Mouse (Mus musculus): ENCODE measurements around the gene Cwh43. TPM values are rescaled to one million over a fixed set of nuclear protein-coding genes. Genes with fewer than 3 reads are reported as not detected.
A peak's percentile ranks its signal among the peaks of the same experiment; 100 is the strongest.

Gene Cwh43
- polyA plus RNA-seq, 1 experiment from 2014 or later = 0.06 TPM

DNA sequence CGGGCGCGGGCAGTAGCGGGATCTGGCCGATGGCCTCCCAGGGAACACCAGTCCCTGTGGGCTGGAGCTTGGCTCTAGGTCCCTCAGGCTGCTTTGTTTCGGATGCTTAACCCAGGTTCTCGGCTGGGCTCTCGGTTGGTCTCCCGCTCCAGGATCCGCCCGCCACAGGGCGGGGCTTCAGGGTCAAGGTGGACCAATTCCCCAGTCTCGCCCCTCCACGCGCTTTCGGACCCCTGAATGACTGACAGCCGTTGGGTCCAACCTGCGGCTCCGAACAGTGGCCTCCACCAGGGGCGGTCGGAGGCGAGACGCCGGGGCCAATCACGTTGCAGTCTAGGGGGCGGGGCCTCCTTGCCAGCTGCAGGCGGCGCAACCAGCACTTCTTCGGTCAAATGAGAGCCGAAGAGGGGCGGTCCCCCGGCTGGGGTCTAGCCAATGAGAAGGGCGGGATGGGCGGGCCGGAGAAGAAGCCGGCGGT, 84.8 kb downstream of the Cwh43 start:
- Histone ChIP-seq H3K9me3 (no peaks in the 10 kb centered on the region), H3K36me3 (no peaks in the 10 kb centered on the region), H3K4me2 (replicated peaks) (peak overlapping the region; percentile 86), H3K27me3 (no peaks in the 10 kb centered on the region), H3K27ac (replicated peaks) (peak overlapping the region; percentile 98), H3K4me3 (peak overlapping the region; percentile 69), H3K4me1 (peaks cover 21% of the 10 kb centered on the region), H3K9ac (replicated peaks) (peak overlapping the region; percentile 82)
- under 1% methylated on average over 37 of the region's 37 CpGs for WGBS
- peak; percentile 96 for ATAC-seq (replicated peaks)

DNA sequence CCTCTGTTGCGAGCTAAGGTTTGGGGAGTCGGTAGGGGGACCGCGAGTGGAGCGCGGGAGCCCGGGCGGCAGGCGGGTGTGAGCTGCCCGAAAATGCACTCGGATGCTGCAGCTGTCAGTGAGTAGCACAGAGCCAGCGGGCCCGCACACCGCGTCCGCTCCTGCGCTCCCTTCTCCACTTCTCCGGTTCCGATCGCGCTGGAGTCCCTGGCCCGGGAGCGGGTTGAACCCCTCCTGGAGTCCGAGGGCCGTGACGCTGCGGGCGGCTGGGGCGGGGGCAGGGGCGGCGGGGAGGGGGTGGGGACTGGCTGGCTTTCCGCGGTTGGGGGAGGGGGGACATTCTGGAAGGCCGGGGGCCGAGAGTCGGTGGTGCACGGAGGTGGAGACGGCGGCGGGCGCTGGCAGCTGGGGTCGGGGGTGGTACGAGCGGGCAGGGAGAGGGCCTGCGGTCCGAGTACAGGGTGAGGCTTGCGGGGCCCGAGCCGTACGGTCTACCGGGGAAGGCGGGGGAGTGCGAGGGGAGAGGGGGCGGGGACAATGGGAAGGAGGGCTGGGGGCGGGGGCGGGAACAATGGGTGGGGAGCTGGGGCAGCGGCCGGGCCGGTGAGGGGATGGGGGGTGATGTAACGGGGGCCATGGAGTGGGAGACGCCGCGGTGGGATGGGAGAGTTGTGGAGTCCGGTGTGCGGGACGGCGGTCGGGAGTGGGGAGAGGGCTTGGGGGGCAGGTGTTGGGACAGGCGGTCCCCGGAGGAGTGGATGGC, 85.4 kb downstream of the Cwh43 start:
- Histone ChIP-seq H3K27ac (replicated peaks) (peak overlapping the region; percentile 98), H3K36me3 (no peaks in the 10 kb centered on the region), H3K27me3 (no peaks in the 10 kb centered on the region), H3K4me2 (replicated peaks) (peak overlapping the region; percentile 86), H3K4me3 (peak overlapping the region; percentile 69), H3K4me1 (peaks cover 21% of the 10 kb centered on the region), H3K9me3 (no peaks in the 10 kb centered on the region), H3K9ac (replicated peaks) (peak overlapping the region; percentile 82)
- peak; percentile 37 for ATAC-seq (replicated peaks)
- WGBS = under 1% methylated on average over 68 of the region's 70 CpGs

DNA sequence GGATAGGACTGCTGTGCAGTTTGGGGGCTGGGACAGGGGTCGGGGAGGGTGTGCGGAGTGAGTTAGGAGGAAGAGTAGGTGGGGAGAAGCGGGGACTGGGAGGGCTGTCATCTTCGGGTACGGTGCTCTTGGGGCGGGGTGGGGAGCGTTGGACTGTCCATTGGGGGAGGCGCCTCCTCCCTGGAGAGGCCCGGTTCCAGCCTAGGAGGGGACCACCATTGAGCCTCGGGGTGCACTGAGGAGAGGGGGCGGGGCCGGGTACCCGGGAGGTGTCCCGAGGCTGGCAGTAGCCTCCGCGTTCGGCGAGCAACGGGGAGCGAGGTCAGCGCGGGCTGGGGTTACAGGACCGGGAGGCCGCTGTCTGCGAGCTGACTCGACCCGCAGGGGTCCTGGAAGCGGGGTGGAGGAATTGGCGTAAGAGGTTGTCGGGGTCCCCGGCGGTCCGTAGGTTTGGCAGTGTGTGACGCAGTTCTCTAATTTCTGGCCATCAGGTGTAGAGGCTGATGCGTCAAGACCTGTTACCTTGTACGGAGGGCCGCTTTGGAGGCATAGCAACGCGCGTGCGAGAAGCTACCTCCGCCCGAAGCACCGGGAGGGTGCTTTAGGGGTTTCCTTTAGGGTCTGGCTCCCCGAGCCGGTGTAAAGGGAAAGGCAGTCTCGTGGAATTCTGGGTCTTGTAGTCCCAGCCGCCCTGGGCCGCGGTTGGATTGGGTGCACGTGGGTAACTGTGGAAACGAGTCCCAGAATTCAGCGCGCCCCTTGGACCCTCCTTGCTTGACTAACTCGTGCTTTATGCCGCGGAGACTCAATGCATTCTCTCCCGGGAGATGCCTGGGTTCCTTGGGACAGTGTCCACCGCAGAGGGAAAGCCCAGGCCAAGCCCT, 86.2 kb downstream of the Cwh43 start:
- 1% methylated on average over 56 of the region's 59 CpGs for WGBS
- H3K4me1 ChIP-seq = peaks cover 21% of the 10 kb centered on the region
- no peaks in the 10 kb centered on the region for H3K36me3 ChIP-seq
- H3K4me3 ChIP-seq = peak overlapping the region; percentile 69
- no peaks in the 10 kb centered on the region for H3K9me3 ChIP-seq
- no peaks in the 10 kb centered on the region for H3K27me3 ChIP-seq
- ATAC-seq (replicated peaks) = peak; percentile 84
- H3K4me2 ChIP-seq (replicated peaks) = peak overlapping the region; percentile 86
- peak overlapping the region; percentile 98 for H3K27ac ChIP-seq (replicated peaks)
- peak overlapping the region; percentile 82 for H3K9ac ChIP-seq (replicated peaks)

DNA sequence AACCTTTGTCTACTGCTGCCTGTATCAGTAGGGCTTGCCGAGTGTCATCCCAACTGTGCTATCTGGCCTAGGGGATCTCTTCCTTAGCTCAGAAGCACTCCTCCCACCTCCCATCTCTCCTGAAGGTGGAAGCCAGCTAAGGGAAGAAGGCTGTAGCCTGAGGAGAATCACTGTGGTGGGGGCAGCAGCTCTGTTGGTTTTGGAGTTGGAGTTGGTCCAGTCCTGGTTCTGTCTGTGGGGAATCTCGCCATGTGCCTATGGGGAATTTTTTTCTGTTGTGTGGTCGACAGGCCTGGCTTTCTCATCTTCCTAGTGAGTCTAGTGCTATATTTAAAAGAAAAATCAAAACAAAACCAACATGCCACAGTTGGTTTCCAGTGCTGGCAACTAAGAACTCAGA, 91.5 kb downstream of the Cwh43 start:
- WGBS = 85% methylated on average over 3 of the region's 3 CpGs
- Histone ChIP-seq H3K36me3 (no peaks in the 10 kb centered on the region), H3K27me3 (no peaks in the 10 kb centered on the region), H3K9ac (replicated peaks) (no peak overlapping the region), H3K4me1 (peaks cover 16% of the 10 kb centered on the region), H3K27ac (replicated peaks) (no peak overlapping the region), H3K4me2 (replicated peaks) (no peak overlapping the region), H3K4me3 (no peak overlapping the region), H3K9me3 (no peaks in the 10 kb centered on the region)
- ATAC-seq (replicated peaks) = no peak

DNA sequence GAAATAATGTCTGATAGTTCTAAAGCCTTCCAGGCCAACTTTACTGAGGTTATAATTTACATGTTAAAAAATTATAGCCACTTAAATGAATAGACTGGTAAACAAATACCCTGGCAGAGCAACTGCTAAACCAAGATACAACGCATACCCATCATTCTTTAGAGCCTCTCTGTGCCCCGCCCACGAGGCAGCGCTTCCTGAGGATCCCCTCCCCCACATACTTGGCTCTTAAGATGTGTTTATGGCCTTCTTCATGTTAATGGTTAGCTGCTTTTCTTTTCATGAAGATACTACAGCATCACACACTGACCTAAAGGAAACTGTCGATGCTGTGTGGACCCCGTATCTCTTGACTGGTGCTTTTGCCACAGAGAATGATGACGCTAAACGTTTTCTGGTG, 92.7 kb downstream of the Cwh43 start:
- Histone ChIP-seq H3K4me3 (no peak overlapping the region), H3K36me3 (no peaks in the 10 kb centered on the region), H3K27ac (replicated peaks) (no peak overlapping the region), H3K27me3 (no peaks in the 10 kb centered on the region), H3K4me2 (replicated peaks) (no peak overlapping the region), H3K4me1 (0 out of 2 replicates have a peak, but pooled peaks cover 6% of the 10 kb centered on the region), H3K9me3 (no peaks in the 10 kb centered on the region), H3K9ac (replicated peaks) (no peak overlapping the region)
- no peak for ATAC-seq (replicated peaks)
- WGBS = 89% methylated on average over 8 of the region's 8 CpGs

DNA sequence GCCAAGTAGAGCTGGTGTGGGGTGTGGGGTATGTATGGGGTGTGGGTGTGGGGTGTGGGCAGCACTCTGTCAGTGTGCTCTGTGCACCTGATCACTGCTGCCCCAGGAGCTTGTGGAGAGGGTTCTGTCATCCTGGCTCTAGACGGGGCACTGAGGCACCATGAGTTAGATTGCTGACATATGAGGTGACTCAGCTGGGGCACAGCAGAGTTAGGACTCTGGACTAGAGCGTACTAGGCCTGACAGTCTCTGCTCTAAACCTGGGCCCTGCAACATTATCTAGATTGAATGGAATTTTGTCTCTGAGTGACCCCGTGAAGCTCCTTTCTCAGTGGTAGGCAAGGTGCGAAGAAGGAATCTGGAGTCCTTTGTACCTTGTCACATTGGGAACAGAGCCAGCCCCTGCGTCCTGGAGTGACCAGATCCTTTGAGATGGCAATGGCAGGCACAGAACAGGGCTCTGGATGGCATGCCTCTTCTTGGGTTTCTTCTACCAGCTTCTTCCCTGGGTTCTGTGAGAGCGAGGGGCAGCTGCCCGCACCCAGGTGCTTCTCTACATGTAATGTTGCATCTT, 95.1 kb downstream of the Cwh43 start:
- 81% methylated on average over 7 of the region's 7 CpGs for WGBS
- Histone ChIP-seq H3K9me3 (no peaks in the 10 kb centered on the region), H3K4me1 (no peaks in the 10 kb centered on the region), H3K27me3 (no peaks in the 10 kb centered on the region), H3K27ac (replicated peaks) (no peak overlapping the region), H3K36me3 (no peaks in the 10 kb centered on the region), H3K4me2 (replicated peaks) (no peak overlapping the region), H3K9ac (replicated peaks) (no peak overlapping the region), H3K4me3 (no peak overlapping the region)
- ATAC-seq (replicated peaks) = no peak

DNA sequence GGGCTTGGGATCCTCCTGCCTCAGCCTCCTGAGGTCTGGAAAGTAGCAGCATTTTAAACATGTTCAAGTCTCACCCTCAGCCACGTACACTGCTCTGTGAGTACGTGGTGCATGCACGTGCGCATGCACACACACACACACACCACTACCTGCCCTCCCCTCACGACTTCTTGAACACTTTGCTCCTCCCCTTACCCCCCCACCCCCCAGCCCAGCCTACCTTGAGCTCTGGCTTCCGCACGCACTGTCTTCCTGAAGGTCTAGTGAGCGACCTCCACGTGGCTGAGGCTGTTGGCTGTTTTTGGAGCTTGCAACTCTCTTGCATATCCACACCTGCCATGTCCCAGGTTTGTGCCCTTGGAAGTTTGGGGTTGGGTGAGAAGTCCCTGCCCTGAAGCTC, 96.5 kb downstream of the Cwh43 start:
- H3K27ac ChIP-seq (replicated peaks) = no peak overlapping the region
- H3K36me3 ChIP-seq = no peaks in the 10 kb centered on the region
- peaks cover 5% of the 10 kb centered on the region; the same call in 1 of the 2 replicates for H3K4me1 ChIP-seq
- no peak overlapping the region for H3K9ac ChIP-seq (replicated peaks)
- H3K27me3 ChIP-seq = no peaks in the 10 kb centered on the region
- no peak overlapping the region for H3K4me3 ChIP-seq
- WGBS = 92% methylated on average over 9 of the region's 9 CpGs
- ATAC-seq (replicated peaks) = no peak
- H3K4me2 ChIP-seq (replicated peaks) = no peak overlapping the region
- H3K9me3 ChIP-seq = no peaks in the 10 kb centered on the region

Other genes with a start within 250 kb of the Cwh43 start
- gene Fryl, start 149.5 kb upstream of the Cwh43 start, polyA plus RNA-seq (2015; fragmentation: Nextera tagmentation; extraction: Ambion mirVana) = 48.3 and 51.5 TPM in 2 replicates
- 267 and 268 TPM in 2 replicates for gene Ociad1, start 113.3 kb upstream of the Cwh43 start, polyA plus RNA-seq (2015; fragmentation: Nextera tagmentation; extraction: Ambion mirVana)
- 21.1 and 22.2 TPM in 2 replicates for gene Ociad2, start 65.0 kb upstream of the Cwh43 start, polyA plus RNA-seq (2015; fragmentation: Nextera tagmentation; extraction: Ambion mirVana)
- 41.5 and 45.3 TPM in 2 replicates for gene Dcun1d4, start 74.9 kb downstream of the Cwh43 start, polyA plus RNA-seq (2015; fragmentation: Nextera tagmentation; extraction: Ambion mirVana)
- gene Lrrc66, start 226.5 kb downstream of the Cwh43 start, polyA plus RNA-seq (2015; fragmentation: Nextera tagmentation; extraction: Ambion mirVana) = not detected in 2 replicates
- 25.3 and 25.4 TPM in 2 replicates for gene Sgcb, start 241.7 kb downstream of the Cwh43 start, polyA plus RNA-seq (2015; fragmentation: Nextera tagmentation; extraction: Ambion mirVana)
- 0.17 and 0.78 TPM in 2 replicates for gene Spata18, start 245.3 kb downstream of the Cwh43 start, polyA plus RNA-seq (2015; fragmentation: Nextera tagmentation; extraction: Ambion mirVana)

Measured in forebrain, embryonic 15.5 days (tissue).